Mouse (Mus musculus): ENCODE data around the gene Gm12216. TPM values are rescaled to one million over a fixed set of nuclear protein-coding genes. Genes with fewer than 3 reads are reported as not detected.

Gene Gm12216
- polyA plus RNA-seq, 1 experiment from 2014 or later = 0.58 TPM

GRCm38 (mm10) chr11:53783288-53783687, 75.8 kb downstream of the Gm12216 start:
- TF ChIP-seq CTCF (IDR thresholded peaks at IDR 0.05) = no peak

GRCm38 (mm10) chr11:53781964-53782363, 77.1 kb downstream of the Gm12216 start:
- ChIA-PET POLR2A (no interaction called here), CTCF (interaction anchor here (1.7 kb wide), 1 partner anchor 21 kb away, joined by 4 read pairs; no protein-coding TSS in a partner anchor)
- no peak for DNase-seq (ENCODE audit: low read depth, low spot score)
- no peak for ATAC-seq
- H3K27me3 ChIP-seq = no peaks in the 10 kb centered on the region
- in situ Hi-C loops (cut with MboI; ENCODE audit: low pct_unique_long_range_greater_than_20kb) = no loop called here
- TF ChIP-seq CTCF (IDR thresholded peaks at IDR 0.05) = no peak

More at GRCm38 (mm10) chr11:53783288-53783687, 75.8 kb downstream of the Gm12216 start:
- ChIA-PET CTCF (no interaction called here), POLR2A (no interaction called here)
- ATAC-seq (no peak), DNase-seq (ENCODE audit: low read depth, low spot score) (no peak)
- in situ Hi-C loops (cut with MboI; ENCODE audit: low pct_unique_long_range_greater_than_20kb) = no loop called here
- no peaks in the 10 kb centered on the region for H3K27me3 ChIP-seq

- CTCF ChIA-PET = interaction anchor here (1.3 to 1.7 kb wide), 3 partner anchors 14 to 44 kb away, joined by 3 to 5 read pairs (median 4); no protein-coding TSS in a partner anchor
- no peaks in the 10 kb centered on the region for H3K27me3 ChIP-seq
- POLR2A ChIA-PET = interaction anchor here (0.6 kb wide), 1 partner anchor 12 kb away, joined by 3 read pairs; no protein-coding TSS in a partner anchor
- TF ChIP-seq CTCF (IDR thresholded peaks at IDR 0.05) = no peak
- DNase-seq (ENCODE audit: low read depth, low spot score) = no peak
- ATAC-seq = no peak
- in situ Hi-C loops (cut with MboI; ENCODE audit: low pct_unique_long_range_greater_than_20kb) = no loop called here
Observed at GRCm38 (mm10) chr11:53781201-53781775, 77.8 kb downstream of the Gm12216 start.

DNA sequence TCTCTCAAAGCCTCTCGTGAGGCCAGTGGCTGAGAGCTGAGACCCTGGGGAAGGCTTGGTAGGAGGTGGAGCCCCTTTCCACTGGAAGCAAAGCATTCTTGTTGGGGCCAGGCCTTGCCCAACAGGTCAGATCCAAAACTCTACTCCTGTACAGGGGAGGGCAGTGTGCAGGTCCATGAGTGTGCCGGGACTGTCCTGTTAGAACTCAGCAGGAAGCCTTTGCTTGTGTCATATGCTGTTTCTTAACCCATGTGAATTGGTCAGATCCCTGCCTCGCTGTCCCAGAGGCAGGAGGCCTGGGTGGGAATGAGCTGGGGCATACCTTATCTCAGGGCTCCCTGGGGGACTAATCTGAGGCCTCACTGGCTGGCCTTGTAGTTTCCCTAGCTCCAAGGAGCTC, 78.8 kb downstream of the Gm12216 start:
- no peak for TF ChIP-seq CTCF (IDR thresholded peaks at IDR 0.05)
- H3K27me3 ChIP-seq = no peaks in the 10 kb centered on the region
- in situ Hi-C loops (cut with MboI; ENCODE audit: low pct_unique_long_range_greater_than_20kb) = no loop called here
- CTCF ChIA-PET = interaction anchor here (1.2 to 1.9 kb wide), 5 partner anchors 9 to 43 kb away, joined by 3 to 6 read pairs (median 4); no protein-coding TSS in a partner anchor
- ATAC-seq (no peak), DNase-seq (ENCODE audit: low read depth, low spot score) (no peak)
- POLR2A ChIA-PET = no interaction called here

DNA sequence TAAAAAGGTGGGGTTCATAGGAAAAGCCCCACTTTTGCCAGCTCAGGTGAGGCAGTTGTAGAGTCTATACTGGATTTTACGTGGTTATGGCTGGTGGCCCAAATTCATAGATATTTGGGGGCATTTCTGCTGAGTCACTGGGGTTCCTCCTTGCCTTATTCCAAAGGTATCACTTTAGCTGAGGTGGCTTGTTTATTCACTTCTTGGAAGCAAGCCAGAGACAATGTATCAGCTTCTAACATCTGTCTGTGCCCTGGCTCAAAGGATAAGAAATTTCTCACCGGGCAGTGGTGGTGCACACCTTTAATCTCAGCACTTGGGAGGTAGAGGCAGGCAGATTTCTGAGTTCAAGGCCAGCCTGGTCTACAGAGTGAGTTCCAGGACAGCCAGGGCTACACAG, 79.2 kb downstream of the Gm12216 start:
- CTCF ChIA-PET = interaction anchor here (1.2 to 1.9 kb wide), 3 partner anchors 10 to 43 kb away, joined by 3 to 6 read pairs (median 4); no protein-coding TSS in a partner anchor
- in situ Hi-C loops (cut with MboI; ENCODE audit: low pct_unique_long_range_greater_than_20kb) = no loop called here
- no peak for DNase-seq (ENCODE audit: low read depth, low spot score)
- POLR2A ChIA-PET = no interaction called here
- TF ChIP-seq CTCF (IDR thresholded peaks at IDR 0.05) = no peak
- no peaks in the 10 kb centered on the region for H3K27me3 ChIP-seq
- no peak for ATAC-seq

- H3K27me3 ChIP-seq = no peaks in the 10 kb centered on the region
- DNase-seq (ENCODE audit: low read depth, low spot score) = no peak
- POLR2A ChIA-PET = no interaction called here
- no peak for ATAC-seq
- CTCF ChIA-PET = interaction anchor here (1.0 kb wide), 1 partner anchor 43 kb away, joined by 5 read pairs; no protein-coding TSS in a partner anchor
- in situ Hi-C loops (cut with MboI; ENCODE audit: low pct_unique_long_range_greater_than_20kb) = no loop called here
- TF ChIP-seq CTCF (IDR thresholded peaks at IDR 0.05) = no peak
Observed at GRCm38 (mm10) chr11:53778455-53778854, 80.6 kb downstream of the Gm12216 start.

DNA sequence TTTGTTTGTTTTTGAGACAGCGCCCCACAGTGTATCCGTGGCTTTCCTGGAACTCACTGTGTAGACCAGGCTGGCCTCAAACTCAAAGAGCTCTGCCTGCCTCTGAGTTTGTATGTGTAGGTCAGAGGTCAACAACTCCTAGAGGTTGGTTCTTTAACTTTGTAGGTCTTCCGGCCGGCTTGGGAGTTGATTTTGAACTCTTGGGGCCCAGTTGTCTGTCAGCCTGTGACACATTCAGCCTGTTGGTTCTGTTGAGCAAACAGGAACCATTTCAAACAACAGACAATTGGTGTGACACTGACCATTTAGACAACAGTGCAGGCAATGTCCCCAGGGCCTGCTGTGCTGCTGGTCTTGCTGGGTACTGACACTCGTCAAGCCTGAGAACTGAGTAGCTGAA, 81.3 kb downstream of the Gm12216 start:
- CTCF ChIA-PET = interaction anchor here (1.0 kb wide), 1 partner anchor 42 kb away, joined by 5 read pairs; no protein-coding TSS in a partner anchor
- POLR2A ChIA-PET = no interaction called here
- no peak for TF ChIP-seq CTCF (IDR thresholded peaks at IDR 0.05)
- no peak for DNase-seq (ENCODE audit: low read depth, low spot score)
- H3K27me3 ChIP-seq = no peaks in the 10 kb centered on the region
- in situ Hi-C loops (cut with MboI; ENCODE audit: low pct_unique_long_range_greater_than_20kb) = no loop called here
- no peak for ATAC-seq

- no peak for TF ChIP-seq CTCF (IDR thresholded peaks at IDR 0.05)
- POLR2A ChIA-PET = no interaction called here
- CTCF ChIA-PET = interaction anchor here (1.5 to 2.2 kb wide), 2 partner anchors 37 to 75 kb away, joined by 3 to 8 read pairs; no protein-coding TSS in a partner anchor
- DNase-seq (ENCODE audit: low read depth, low spot score) (no peak), ATAC-seq (no peak)
- no peaks in the 10 kb centered on the region for H3K27me3 ChIP-seq
- in situ Hi-C loops (cut with MboI; ENCODE audit: low pct_unique_long_range_greater_than_20kb) = no loop called here
Observed at GRCm38 (mm10) chr11:53774659-53775255, 84.3 kb downstream of the Gm12216 start.

DNA sequence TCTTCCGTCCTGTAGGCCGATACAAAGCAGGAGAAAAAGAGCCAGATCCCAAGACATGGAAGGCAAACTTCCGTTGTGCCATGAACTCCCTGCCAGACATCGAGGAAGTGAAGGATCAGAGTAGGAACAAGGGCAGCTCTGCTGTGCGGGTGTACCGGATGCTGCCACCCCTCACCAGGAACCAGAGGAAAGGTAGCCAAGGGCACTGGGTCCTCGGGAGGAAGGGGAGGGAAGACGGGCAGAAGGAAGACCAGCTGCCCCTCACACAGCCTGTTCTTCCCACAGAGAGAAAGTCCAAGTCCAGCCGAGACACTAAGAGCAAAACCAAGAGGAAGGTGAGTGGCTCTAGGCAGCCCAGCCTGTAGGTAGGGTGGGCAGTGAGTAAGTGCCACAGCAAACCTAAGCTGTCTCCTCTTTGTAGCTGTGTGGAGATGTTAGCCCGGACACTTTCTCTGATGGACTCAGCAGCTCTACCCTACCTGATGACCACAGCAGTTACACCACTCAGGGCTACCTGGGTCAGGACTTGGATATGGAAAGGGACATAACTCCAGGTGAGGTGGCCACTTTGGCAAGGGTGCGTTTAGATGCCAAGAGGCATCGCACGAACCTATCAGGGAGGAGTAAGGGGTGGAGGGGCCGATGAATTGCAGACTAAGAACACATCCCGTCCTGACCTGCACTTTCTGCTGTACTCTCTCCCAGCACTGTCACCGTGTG, 85.3 kb downstream of the Gm12216 start:
- no peaks in the 10 kb centered on the region for H3K27me3 ChIP-seq
- ATAC-seq = no peak
- POLR2A ChIA-PET = interaction anchor here (0.6 to 0.7 kb wide), 2 partner anchors 12 to 17 kb away, joined by 3 read pairs; no protein-coding TSS in a partner anchor
- CTCF ChIA-PET = interaction anchor here (1.5 to 2.2 kb wide), 2 partner anchors 36 to 76 kb away, joined by 3 to 8 read pairs; no protein-coding TSS in a partner anchor
- TF ChIP-seq CTCF (IDR thresholded peaks at IDR 0.05) = no peak
- in situ Hi-C loops (cut with MboI; ENCODE audit: low pct_unique_long_range_greater_than_20kb) = no loop called here
- DNase-seq (ENCODE audit: low read depth, low spot score) = no peak

- CTCF ChIA-PET = interaction anchor here (1.3 to 1.5 kb wide), 2 partner anchors 12 to 77 kb away, joined by 3 to 4 read pairs; no protein-coding TSS in a partner anchor
- POLR2A ChIA-PET = interaction anchor here (0.7 to 1.9 kb wide), 2 partner anchors 10 to 11 kb away, joined by 3 to 6 read pairs; no protein-coding TSS in a partner anchor
- TF ChIP-seq CTCF (IDR thresholded peaks at IDR 0.05) = no peak
- ATAC-seq (no peak), DNase-seq (ENCODE audit: low read depth, low spot score) (no peak)
- H3K27me3 ChIP-seq = no peaks in the 10 kb centered on the region
- in situ Hi-C loops (cut with MboI; ENCODE audit: low pct_unique_long_range_greater_than_20kb) = no loop called here
Observed at GRCm38 (mm10) chr11:53773087-53773486, 86.0 kb downstream of the Gm12216 start, which contains the start of gene Gm17334. Gene Gm17334 (minus strand): TSS chr11:53773187.
